Mouse (Mus musculus): ENCODE data around the gene Chrdl1.

Chrdl1 gene

GRCm38 (mm10) chrX:143337561-143337960, 56.5 kb downstream of the Chrdl1 start:
- H3K9me3 ChIP-seq (ENCODE audit: low read length), result no peaks in the 10 kb centered on the region
- H3K36me3 ChIP-seq (ENCODE audit: insufficient read depth, low read length), result no peaks in the 10 kb centered on the region
- no peaks in the 10 kb centered on the region for H3K27me3 ChIP-seq (ENCODE audit: insufficient read depth, low read length)
- no peak for TF ChIP-seq CTCF (conservative IDR thresholded peaks at IDR 0.05; ENCODE audit: low read length)
- no peak for TF ChIP-seq NANOG (IDR thresholded peaks at IDR 0.05; ENCODE audit: borderline replicate concordance, low read length)
- TF ChIP-seq POU5F1 (IDR thresholded peaks at IDR 0.05; ENCODE audit: borderline replicate concordance, low read length), result no peak
- H3K4me3 ChIP-seq (replicated peaks; ENCODE audit: low read length), result no peak overlapping the region
- no peaks in the 10 kb centered on the region for H3K4me1 ChIP-seq (replicated peaks; ENCODE audit: low read depth, low read length)

- TF ChIP-seq NANOG (IDR thresholded peaks at IDR 0.05; ENCODE audit: borderline replicate concordance, low read length) (no peak), POU5F1 (IDR thresholded peaks at IDR 0.05; ENCODE audit: borderline replicate concordance, low read length) (no peak), CTCF (conservative IDR thresholded peaks at IDR 0.05; ENCODE audit: low read length) (no peak)
These were observed 57.4 kb downstream of the Chrdl1 start for GRCm38 (mm10) chrX:143336661-143337060.

GRCm38 (mm10) chrX:143335846-143336245, 58.2 kb downstream of the Chrdl1 start:
- H3K4me1 ChIP-seq (replicated peaks; ENCODE audit: low read depth, low read length), result no peaks in the 10 kb centered on the region
- H3K27me3 ChIP-seq (ENCODE audit: insufficient read depth, low read length), result no peaks in the 10 kb centered on the region
- H3K4me3 ChIP-seq (replicated peaks; ENCODE audit: low read length), result no peak overlapping the region
- H3K36me3 ChIP-seq (ENCODE audit: insufficient read depth, low read length), result no peaks in the 10 kb centered on the region
- TF ChIP-seq NANOG (IDR thresholded peaks at IDR 0.05; ENCODE audit: borderline replicate concordance, low read length) (no peak), CTCF (conservative IDR thresholded peaks at IDR 0.05; ENCODE audit: low read length) (no peak), POU5F1 (IDR thresholded peaks at IDR 0.05; ENCODE audit: borderline replicate concordance, low read length) (no peak)
- no peaks in the 10 kb centered on the region for H3K9me3 ChIP-seq (ENCODE audit: low read length)

More at GRCm38 (mm10) chrX:143336661-143337060, 57.4 kb downstream of the Chrdl1 start:
- H3K27me3 ChIP-seq (ENCODE audit: insufficient read depth, low read length), result no peaks in the 10 kb centered on the region
- H3K4me3 ChIP-seq (replicated peaks; ENCODE audit: low read length), result no peak overlapping the region
- H3K4me1 ChIP-seq (replicated peaks; ENCODE audit: low read depth, low read length), result no peaks in the 10 kb centered on the region
- no peaks in the 10 kb centered on the region for H3K9me3 ChIP-seq (ENCODE audit: low read length)
- H3K36me3 ChIP-seq (ENCODE audit: insufficient read depth, low read length), result no peaks in the 10 kb centered on the region

- Histone ChIP-seq H3K4me3 (replicated peaks; ENCODE audit: low read length) (no peak overlapping the region), H3K4me1 (replicated peaks; ENCODE audit: low read depth, low read length) (no peaks in the 10 kb centered on the region), H3K36me3 (ENCODE audit: insufficient read depth, low read length) (no peaks in the 10 kb centered on the region), H3K9me3 (ENCODE audit: low read length) (no peaks in the 10 kb centered on the region), H3K27me3 (ENCODE audit: insufficient read depth, low read length) (no peaks in the 10 kb centered on the region)
- TF ChIP-seq NANOG (IDR thresholded peaks at IDR 0.05; ENCODE audit: borderline replicate concordance, low read length) (no peak), POU5F1 (IDR thresholded peaks at IDR 0.05; ENCODE audit: borderline replicate concordance, low read length) (no peak), CTCF (conservative IDR thresholded peaks at IDR 0.05; ENCODE audit: low read length) (no peak)
These were observed 80.9 kb downstream of the Chrdl1 start for GRCm38 (mm10) chrX:143313166-143313565.

GRCm38 (mm10) chrX:143294726-143295125, 99.3 kb downstream of the Chrdl1 start:
- Histone ChIP-seq H3K4me1 (replicated peaks; ENCODE audit: low read depth, low read length) (no peaks in the 10 kb centered on the region), H3K4me3 (replicated peaks; ENCODE audit: low read length) (no peak overlapping the region), H3K27me3 (ENCODE audit: insufficient read depth, low read length) (no peaks in the 10 kb centered on the region), H3K36me3 (ENCODE audit: insufficient read depth, low read length) (no peaks in the 10 kb centered on the region), H3K9me3 (ENCODE audit: low read length) (no peaks in the 10 kb centered on the region)
- TF ChIP-seq POU5F1 (IDR thresholded peaks at IDR 0.05; ENCODE audit: borderline replicate concordance, low read length) (no peak), CTCF (conservative IDR thresholded peaks at IDR 0.05; ENCODE audit: low read length) (no peak), NANOG (IDR thresholded peaks at IDR 0.05; ENCODE audit: borderline replicate concordance, low read length) (no peak)

- H3K27me3 ChIP-seq (ENCODE audit: insufficient read depth, low read length), result no peaks in the 10 kb centered on the region
- no peak overlapping the region for H3K4me3 ChIP-seq (replicated peaks; ENCODE audit: low read length)
- TF ChIP-seq CTCF (conservative IDR thresholded peaks at IDR 0.05; ENCODE audit: low read length) (peak; percentile 35), POU5F1 (IDR thresholded peaks at IDR 0.05; ENCODE audit: borderline replicate concordance, low read length) (no peak)
These were observed 118.9 kb downstream of the Chrdl1 start for GRCm38 (mm10) chrX:143275202-143275601.

GRCm38 (mm10) chrX:143250709-143251108, 143.4 kb downstream of the Chrdl1 start:
- Histone ChIP-seq H3K27me3 (ENCODE audit: insufficient read depth, low read length) (no peaks in the 10 kb centered on the region), H3K4me1 (replicated peaks; ENCODE audit: low read depth, low read length) (no peaks in the 10 kb centered on the region), H3K9me3 (ENCODE audit: low read length) (no peaks in the 10 kb centered on the region), H3K36me3 (ENCODE audit: insufficient read depth, low read length) (no peaks in the 10 kb centered on the region), H3K4me3 (replicated peaks; ENCODE audit: low read length) (no peak overlapping the region)
- TF ChIP-seq POU5F1 (IDR thresholded peaks at IDR 0.05; ENCODE audit: borderline replicate concordance, low read length) (no peak), NANOG (IDR thresholded peaks at IDR 0.05; ENCODE audit: borderline replicate concordance, low read length) (no peak), CTCF (conservative IDR thresholded peaks at IDR 0.05; ENCODE audit: low read length) (no peak)

More at GRCm38 (mm10) chrX:143275202-143275601, 118.9 kb downstream of the Chrdl1 start:
- Histone ChIP-seq H3K4me1 (replicated peaks; ENCODE audit: low read depth, low read length) (no peaks in the 10 kb centered on the region), H3K36me3 (ENCODE audit: insufficient read depth, low read length) (no peaks in the 10 kb centered on the region), H3K9me3 (ENCODE audit: low read length) (no peaks in the 10 kb centered on the region)
